Mouse (Mus musculus): Measurements from ENCODE around the gene Ntan1.
A peak's percentile ranks its signal among the peaks of the same experiment; 100 is the strongest.

Gene Ntan1

DNA sequence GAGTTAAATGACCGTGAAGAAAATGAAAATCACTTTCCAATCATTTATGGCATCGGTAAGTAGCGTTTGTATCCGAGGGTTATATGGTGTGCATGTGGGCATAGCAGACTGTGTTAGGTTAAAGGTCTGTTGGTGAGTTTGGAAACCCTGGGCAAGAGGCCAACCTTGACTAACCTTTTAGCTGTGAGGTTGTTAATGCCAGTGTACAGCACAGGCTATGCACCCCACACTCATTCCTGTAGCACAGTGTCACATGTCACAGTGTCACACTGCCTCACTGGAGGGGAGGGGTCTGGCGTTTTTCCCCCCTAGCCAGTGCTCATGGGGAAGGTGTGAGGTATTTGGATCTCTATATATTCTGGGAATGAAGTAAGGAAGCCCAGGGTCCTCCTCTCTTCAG lies 13.0 kb downstream of the Ntan1 start:
- no peak for DNase-seq (ENCODE audit: low read depth, low spot score)

DNA sequence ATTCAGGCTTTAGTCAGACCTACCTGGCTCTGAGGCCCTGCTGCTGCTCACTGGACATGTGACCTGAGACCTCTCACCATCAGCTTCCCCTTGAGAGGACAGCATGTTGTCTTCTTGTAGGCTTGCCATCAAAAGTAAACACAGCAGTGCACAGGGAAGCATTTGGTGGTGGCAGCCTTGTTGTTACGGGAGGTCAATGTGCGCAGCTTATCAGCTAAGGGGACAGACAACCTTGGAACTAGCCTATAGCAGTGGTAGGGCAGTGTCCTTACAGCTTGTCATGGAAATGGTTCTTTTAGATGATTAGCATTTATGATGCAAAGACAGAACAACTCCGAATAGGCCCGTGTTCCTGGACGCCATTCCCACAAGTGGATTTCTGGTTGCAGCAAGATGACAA lies 15.7 kb downstream of the Ntan1 start:
- no peak for DNase-seq (ENCODE audit: low read depth, low spot score)

DNA sequence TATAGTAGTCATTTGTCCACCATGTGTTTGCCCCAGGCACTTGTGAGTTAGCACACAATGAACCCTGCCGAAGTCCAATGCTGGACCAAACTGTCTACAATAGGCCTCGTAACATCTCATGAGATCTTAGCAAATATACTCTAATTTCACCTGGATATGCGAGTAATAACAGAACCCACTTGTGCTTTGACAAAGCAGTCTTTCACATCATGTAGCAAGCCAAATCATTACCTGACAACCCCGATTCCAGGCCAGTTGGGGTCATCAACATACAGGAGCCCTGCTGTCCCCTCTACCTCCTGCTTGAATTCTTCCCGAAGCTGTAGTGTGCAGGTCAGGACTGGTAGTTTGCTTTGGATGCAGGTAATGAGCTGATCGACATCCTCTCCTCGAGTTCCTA lies 21.4 kb downstream of the Ntan1 start:
- DNase-seq (ENCODE audit: low read depth, low spot score) = no peak

DNA sequence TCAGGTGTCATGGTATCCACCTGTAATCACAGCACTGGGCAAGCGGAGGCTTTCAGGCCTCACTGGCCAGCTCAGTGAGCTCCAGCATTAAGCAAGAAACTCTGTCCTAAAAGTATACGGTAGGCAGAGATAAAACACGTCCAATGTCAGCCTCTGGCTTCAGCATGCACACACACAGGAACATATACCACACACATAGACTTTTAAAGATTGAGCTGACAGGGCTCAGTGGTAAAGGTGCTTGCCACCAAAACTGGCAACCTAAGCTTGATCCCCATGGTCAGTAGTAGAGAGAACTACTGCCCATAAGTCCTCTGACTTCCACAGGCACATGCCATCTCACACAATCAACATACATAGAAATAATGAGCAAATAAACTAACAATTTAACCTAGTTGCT lies 22.3 kb downstream of the Ntan1 start:
- DNase-seq (ENCODE audit: low read depth, low spot score) = no peak

DNA sequence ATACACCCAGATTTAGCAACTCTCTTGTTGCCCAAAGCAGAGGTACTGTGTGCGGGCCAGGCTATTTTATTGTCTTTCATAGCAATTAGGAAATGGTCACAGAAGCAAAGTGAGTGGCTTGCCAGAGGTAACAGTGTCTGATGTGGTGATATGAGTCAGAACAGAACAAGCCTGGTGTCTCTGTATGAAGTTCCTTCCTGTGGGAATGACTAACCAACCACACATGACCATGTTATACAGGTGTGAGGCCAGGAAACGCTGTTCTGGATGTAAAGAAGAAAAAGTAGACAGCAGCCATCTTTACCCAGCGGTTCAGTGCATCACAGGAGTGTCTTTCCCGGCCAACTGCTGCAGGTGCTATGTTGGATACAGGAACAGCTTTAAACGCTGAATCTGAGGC lies 26.4 kb downstream of the Ntan1 start:
- no peak for DNase-seq (ENCODE audit: low read depth, low spot score)

DNA sequence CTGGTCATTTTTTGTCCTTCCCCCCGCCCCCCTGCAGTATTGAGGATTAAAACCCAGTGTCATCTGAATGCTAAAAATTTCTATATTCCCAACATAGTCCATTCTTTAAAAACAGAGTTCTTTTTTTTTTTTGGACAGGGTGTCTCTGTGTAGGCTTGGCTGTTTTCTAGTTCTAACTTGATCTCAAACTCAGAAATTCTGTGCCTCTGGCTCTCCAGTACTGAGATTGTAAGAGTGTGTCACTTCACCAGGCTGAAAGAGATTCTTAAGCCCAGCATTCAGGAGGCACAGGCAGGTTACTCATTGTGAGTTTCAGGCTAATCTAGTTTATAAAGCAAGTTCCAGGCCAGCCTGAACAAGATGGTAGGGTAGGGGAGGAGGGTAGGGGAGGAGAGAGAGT lies 28.0 kb downstream of the Ntan1 start:
- DNase-seq (ENCODE audit: low read depth, low spot score) = no peak

DNA sequence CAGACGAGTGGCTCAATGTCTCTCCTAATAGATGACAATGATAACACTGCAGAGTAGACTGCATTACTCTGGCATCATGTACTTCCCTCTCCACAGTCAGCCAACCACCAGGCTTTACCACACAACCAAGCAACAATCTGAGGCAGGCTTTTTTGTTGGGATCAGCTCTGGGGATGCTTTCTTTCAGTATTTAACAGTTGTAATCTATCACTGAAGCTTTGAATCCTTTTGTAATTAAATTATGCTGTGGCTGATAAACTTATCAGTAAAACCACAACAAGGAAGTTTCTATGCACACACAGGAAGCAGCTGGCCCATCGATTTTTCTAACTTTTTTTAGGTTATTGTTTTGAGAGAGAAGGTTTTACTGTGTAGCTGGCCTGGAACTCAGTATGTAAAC lies 29.7 kb downstream of the Ntan1 start:
- DNase-seq (ENCODE audit: low read depth, low spot score) = no peak

DNA sequence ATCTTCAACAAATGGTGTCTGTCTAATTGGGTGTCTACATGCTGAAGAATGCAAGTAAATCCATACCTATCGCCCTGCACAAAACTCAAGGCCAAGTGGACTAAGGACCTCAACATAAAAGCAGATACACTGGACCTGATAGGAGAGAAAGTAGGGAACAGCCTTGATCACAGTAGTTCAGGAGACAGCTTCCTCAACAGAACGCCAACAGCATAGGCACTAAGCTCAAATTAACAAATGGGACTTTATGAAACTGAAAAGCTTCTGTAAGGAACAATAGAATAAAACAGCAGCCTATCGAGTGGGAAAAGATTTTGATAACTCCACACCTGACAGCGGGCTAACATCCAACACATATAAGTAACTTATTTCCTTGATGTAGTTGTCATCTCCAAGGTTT lies 32.8 kb downstream of the Ntan1 start:
- no peak for DNase-seq (ENCODE audit: low read depth, low spot score)

DNA sequence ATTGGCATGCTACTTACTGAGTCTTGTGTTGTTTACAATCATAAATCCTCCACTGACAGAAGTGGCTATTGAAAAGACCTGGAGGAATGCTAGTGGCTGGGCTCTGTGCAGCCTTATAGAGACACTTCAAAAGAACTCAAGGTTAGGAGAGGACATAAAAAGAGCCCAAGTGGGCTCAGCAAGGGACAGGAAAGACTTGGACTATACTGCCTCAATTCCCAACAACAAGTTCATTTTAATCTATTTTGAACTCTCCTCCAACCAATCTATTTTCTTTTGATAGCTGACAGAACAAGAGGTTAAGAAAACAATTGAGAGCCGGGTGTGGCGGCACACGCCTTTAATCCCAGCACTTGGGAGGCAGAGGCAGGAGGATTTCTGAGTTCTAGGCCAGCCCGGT lies 35.2 kb downstream of the Ntan1 start:
- no peak for DNase-seq (ENCODE audit: low read depth, low spot score)

DNA sequence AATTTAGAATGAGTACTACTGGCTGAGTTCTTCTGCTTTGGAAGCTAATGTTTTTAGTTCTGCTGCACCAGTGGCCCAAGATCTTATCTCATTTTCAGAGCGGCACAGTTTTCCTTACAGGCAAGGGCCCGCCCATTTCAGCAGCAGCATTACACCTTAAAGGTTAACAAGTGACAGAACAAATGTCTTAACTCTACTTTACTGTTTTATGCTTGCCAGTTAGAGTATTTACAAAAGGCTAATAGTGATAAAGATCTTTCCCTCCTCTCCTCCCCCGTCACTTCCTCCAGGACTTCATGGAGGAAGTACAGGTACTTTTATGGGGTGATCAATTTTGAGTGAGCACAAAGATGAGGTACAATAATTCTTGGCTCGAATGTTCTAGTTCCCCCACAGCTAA lies 47.4 kb downstream of the Ntan1 start:
- DNase-seq (ENCODE audit: low read depth, low spot score) = no peak

DNA sequence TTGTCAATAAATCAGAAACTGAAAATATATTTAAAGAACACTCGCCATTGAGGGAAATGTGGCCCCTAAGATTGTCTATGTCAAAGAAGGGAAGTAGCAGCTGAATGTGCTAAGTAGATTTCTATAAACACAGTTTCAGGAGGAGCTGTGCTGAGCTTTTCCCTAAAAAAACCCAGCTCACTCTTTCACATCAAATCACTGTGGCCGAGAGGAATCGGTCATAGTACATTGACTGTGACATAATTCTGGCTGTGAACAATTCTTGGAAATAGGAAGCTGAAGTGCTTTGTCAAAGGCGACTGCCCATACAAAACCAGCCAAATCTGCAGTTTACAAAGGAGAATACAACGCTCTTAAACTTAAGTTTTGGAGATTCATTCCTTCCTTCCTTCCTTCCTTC lies 48.0 kb downstream of the Ntan1 start:
- DNase-seq (ENCODE audit: low read depth, low spot score) = no peak

DNA sequence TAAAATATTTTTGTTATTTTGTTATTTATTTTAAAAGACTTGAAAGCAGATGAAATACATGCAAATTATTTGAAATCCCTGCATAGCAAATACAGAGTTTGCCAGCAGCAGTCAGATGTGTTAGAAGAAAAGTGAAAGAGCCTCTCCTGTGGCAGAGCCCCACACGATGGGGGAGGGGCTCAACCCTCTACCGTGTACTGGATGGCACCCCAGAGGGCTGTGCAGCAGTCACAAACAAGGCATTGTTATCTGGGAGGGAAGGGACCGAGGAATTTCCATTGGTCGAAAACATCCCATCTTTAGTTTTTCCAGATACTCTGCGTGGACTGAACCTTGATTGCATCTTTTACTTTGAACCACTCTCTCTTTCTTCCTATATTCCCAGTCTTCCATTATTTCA lies 48.8 kb downstream of the Ntan1 start:
- peak; percentile 17 for DNase-seq (ENCODE audit: low read depth, low spot score)

DNA sequence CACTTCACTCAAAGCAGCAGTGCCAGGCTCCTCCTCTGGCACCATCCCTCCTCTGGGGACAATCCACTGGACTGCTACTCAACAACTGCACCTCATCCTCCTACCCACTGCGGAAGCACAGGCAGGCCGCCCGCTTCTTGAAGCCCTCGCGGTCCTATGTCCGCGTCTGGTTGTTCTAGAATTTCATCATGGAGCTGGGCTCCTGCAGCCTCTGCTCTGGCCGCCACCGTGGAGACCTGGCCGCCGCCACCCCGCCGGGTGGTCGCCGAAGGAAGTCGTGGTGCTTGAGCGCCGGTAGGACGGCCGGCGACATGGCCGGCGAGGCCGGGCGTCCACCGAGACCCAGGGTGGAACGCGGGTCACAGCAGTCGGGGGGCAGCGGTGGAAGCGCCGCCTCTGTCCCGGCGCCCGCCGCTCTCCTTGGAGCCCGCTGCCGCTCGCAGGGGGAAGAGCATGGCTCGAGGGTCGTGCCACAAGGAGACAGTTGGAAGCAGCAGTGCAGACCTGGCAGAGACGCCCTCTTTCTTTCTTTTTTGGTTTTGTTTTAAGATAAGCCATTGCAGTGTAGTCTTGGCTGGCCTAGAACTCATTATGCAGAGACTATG lies 49.4 kb downstream of the Ntan1 start:
- no peak for DNase-seq (ENCODE audit: low read depth, low spot score)

DNA sequence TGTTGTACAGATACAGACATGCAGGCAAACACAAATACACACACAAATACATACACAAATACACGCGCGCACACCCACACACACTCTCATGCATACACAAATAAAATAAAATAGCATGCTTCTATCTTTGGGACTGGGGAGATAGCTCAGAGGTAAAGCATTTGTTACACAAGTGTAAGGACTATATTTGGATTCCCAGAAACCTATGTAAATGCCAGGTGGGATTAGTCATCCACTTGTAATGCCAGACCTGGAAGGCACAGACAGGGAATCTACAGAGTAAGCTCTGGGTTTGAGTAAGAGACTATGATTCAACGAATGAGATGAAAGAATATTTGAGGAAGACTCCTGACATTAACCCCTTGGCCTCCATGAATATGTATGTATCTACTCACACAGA lies 56.8 kb downstream of the Ntan1 start:
- peak; percentile 54 for DNase-seq (ENCODE audit: low read depth, low spot score)

DNA sequence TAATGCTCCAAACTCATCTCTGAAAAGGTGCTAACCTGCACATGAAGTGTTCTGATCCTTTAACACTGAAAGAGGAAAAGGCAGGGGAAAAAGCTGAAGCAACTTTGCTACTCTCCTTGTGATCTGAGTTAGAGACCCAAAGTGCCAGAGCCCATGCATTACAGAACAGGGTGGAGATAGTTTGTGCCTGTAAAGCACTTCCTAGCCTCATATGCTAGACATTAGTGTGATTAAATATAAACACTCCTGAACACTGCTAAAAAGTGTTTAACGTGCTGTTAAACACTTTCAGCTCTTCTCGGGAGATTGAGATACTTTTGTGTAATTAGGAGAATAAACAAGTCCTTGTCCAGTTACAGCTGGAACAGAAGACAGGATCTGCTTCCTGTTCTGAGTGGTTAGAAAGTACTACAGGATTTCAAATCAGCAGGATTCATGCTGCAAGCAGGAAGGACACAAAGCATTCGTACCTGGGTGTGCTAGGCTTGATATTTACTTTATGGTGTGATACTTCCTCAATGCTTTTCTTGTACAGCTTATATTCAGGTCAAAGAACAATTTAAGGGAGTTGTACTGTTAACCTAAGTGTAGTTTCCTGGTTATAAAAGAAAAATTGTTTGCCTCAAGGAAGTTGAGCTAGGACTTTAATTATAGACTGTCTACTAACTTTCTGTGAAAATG lies 64.6 kb downstream of the Ntan1 start:
- DNase-seq (ENCODE audit: low read depth, low spot score) = no peak

Measured in telencephalon, adult 2 months (tissue).